Mouse (Mus musculus): ENCODE data around the gene Fgf9. TPM values are rescaled to one million over a fixed set of nuclear protein-coding genes. Genes with fewer than 3 reads are reported as not detected.

Gene Fgf9
- total RNA-seq, 2 experiments from 2014 or later: 1.2 to 1.8 TPM

DNA sequence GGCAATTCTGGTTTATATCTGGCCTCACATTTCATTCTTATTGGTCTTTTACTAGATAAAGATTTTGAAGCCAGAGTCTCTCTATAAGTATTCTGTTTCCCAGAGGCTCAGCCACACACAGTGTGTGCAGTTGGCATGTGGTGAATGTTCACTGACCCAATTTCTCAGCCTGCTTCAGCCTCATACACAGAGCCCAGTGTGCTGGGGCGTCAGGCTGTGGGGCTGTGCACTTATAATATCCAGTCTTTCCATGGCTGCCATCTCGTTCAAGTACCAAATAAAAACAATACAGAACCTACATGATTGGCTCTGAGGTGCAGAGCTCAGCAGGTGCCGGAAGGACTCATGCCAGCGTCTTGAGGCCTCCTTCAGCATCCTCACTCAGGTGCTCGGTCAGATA lies 19.1 kb downstream of the Fgf9 start:
- DNase-seq: no peak

DNA sequence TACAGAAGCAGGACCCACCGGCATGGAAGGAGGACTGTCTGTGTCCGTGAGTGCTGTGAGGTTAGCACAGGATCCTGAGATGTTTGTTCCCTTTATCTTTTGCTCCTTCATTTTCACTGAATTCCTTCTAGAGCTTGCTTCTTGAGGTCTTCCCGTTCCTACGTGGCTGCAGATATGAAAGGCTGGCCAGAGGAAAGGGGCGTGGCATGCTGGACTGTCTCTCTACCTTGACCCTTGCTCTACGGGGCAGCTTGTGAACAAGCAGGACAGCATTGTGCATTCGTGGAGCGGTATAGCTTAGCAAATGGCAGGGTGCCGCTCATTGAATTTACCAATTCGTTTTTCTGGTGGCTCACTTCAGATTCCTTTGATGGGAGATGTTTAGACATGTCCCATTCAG lies 21.0 kb downstream of the Fgf9 start:
- no peak for DNase-seq

DNA sequence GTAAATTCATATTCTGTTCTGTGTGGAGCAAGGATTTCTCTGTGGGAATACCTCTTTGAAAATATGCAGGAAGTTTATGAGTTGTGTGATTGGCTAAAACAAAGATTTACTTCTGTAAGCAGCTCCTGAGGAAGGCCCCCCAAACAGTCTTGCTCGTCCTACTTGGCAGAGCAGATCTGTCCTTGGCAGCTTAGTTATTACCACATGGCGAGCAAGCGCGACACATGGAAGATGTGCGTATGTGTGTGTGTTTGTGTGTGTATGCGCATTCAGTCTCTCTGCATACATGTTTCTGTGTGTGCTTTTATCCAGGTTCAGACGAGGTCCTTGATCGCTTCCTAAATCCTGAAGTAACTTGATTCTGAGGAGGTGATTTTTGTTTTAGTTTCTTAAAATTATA lies 29.3 kb downstream of the Fgf9 start:
- no peak for DNase-seq

DNA sequence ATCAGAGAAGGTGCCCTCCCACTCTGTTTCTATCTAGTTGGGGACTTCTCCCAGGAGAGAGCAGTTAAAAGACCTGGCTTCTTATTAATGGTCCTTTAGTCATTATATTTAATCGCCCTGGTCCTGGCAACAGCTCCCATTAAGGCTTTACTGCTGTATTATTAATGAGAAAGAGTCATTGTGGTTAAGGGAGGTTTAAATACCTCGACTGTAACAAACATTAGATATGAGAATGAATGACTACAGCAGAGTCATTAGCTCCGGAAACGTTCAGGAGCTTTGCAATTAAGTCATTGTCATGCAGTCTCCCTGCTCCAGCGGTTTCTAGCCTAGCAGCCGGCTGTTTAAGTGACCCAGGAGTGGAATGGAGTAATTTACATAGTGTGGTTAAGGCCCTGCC lies 31.0 kb downstream of the Fgf9 start:
- no peak for DNase-seq

DNA sequence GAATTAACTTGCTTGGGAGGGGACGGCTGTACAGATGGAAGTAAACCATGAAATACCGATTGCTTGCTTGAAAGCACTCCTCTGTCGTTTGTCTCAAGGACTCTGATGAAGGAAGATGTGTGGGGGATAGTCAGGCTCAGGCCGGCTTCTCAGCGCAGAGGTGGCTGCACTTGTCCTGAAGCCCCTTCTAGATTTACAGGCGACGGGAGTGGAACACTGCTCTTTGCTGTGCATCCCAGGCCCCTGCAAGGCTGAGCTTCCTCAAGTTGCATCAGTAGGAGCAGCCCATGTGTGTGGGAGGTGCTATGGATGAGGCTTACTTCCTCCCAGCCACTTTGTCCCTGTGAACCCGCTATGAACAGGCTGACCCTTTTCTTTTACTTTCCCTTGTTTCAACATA lies 33.9 kb downstream of the Fgf9 start:
- DNase-seq: no peak

DNA sequence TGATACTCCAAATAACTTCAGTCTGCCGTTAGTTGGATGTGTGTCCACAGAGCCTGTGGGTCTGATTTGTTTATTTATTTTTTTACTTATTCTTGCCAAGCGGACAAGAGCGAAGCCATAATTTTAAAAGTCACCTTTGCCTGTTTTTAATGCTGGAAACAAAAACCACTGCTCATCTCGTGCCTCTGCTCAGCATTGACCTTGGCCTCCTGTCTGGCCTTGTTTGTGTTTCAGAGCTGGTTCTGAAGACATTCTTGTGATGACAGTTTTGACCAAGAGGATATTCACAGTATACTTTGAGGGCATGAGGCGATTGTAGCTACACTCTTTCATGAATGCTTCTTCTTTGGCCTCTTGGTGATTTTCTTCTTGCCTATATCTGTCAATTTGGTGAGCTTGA lies 35.2 kb downstream of the Fgf9 start:
- no peak for DNase-seq

DNA sequence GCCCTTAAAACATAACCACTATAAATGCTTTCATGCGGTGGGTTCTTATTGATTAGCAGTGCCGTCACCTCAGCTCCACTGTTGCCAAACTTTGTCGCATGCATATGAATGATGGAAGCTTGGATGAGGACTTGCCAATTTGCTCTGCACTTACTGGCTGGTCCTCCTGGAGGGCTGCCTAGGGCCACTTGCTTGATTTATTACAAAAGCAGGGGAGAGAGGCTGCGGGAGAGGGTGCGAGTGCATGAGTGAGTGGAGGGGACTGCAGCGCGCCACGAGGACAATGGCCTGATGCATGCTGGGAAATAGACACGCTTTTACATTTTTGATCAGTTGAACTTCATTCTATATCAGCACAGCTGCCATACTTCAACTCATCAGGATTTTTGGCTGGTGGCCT lies 39.3 kb downstream of the Fgf9 start:
- DNase-seq: no peak

DNA sequence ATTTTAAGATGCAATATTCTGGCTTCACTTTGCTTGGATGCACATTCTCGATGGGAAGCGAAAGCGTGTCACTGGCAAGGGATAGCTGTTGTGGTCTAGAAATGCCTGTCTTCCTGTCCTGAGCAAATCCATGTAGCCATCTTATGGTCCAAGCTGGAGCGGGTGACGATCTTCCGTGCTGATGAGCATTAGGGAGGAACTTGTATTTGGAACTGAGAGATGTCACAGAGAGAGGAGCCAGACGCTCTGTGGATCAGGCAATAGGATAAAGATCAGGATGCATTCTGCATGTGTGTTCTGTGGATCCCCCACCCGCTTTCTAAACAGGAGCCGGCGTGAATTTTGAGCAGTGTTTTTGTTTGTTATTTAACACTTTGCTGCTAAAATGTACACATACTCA lies 41.2 kb downstream of the Fgf9 start:
- no peak for DNase-seq

DNA sequence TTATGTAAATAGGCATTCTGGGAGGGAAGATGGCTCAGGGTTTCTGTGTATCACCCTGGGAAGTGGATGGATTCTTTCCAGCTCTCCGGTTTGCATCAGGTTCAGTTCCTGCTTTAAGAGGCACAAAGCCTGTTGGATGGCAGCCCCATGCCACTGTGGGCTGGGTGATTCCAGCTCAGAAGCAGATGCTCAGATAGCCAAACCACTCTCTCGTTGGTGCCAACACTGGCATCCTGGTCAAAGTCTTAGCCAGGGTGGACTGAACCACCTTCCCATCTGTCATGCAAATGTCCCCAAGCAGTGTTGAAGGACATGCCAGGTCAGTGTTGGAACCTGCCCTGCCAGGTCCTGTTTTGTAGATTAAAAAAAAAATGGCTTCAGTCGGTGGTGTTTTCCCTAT lies 42.0 kb downstream of the Fgf9 start:
- DNase-seq: no peak

DNA sequence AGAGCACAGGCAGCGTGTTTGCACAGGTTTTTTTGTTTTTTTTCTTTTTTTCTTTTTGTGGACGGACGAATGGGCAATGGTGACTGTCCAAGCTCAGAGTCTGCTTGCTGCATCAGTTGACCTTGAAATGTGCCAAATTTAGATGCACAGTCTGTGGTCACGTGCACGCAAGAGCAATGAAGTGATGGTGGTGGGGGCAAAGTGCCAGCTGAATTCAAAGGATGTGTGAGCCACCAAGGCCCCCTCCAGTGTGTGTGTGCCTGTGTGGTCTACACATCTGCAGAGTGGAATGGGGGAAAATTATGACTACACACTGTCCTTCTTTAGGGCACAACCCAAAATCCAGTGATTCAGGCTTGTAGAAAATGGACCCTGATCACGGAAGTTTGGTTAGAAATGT lies 42.8 kb downstream of the Fgf9 start:
- no peak for DNase-seq

DNA sequence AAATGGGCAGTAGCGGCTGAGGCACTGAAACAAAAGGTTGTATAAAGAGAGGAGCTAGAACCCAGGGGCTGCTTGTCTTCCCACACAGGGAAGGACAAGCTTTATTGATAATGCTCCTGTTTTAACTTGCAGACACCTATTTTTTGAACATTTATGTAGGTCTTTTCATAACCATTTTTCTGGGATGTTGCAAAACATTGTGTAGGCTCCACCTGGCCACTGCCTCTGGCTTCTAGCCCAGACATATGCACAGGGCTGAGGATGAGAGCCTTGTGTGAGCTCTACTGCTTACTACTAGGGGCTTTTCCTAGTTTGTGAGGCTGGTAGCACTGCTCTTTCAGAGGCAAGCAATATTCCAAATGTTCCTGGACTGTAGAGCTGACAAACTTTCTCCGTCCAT lies 43.8 kb downstream of the Fgf9 start:
- no peak for DNase-seq

DNA sequence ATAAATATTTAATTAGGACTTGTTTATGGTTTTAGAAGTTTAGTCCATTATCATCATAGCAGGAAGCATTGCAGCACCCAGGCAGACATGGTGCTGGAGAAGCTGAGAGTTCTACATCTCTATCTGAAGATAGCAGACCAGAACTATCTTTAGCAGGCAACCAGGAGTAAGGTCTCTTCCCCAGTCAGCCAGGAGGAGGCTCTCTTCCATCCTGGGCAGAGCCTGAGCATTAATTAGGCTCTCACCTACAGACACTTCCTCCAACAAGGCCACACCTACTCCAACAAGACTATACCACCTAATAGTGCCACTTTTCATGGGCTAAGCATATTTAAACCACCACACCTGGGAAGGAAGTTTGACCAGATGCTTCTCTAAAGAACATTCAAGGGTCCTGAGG lies 54.3 kb downstream of the Fgf9 start:
- DNase-seq: no peak

DNA sequence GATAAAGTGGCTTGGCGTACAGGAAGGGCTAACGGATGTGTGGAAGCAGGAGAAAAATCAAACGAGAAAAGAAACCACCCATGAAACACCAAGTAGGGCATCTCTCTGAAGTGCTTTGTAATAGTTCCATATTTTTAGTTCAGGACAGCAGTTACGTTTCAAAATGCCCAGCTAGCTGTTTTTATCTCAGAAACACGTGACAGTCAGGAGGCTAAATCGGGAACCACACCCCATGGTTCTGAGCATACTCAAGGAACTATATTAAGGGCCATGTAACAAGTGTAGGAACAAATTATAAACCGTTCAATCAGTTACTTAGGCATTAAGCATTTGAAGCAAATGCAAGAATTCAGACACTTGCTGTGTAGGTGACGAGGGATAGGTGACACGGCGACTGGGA lies 56.2 kb downstream of the Fgf9 start:
- no peak for DNase-seq

DNA sequence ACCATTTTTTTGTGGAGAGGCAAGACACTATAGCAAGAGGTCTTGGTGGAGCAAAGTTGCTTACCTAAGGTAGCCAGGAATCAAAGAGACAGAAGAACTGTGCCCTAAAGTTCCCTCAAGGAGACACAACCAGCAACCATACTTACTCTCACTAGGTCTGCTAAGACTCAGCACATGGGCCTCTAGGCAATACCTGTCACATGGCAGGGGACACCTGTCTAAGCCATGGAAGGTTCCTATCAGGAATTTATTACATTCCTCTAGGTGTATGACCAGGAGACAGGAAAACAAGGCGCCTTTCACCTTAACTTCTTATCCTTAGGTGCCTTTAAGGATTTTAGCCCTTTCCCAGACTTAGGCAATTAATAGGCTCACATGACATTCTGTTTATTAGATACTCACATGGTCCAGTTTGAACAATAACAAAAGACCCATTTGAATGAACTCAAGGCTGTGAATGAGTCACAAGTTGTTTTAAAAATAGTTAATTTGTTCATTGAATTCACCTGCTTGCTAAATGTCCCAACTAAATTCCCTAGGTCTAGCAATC lies 69.2 kb downstream of the Fgf9 start:
- no peak for DNase-seq

DNA sequence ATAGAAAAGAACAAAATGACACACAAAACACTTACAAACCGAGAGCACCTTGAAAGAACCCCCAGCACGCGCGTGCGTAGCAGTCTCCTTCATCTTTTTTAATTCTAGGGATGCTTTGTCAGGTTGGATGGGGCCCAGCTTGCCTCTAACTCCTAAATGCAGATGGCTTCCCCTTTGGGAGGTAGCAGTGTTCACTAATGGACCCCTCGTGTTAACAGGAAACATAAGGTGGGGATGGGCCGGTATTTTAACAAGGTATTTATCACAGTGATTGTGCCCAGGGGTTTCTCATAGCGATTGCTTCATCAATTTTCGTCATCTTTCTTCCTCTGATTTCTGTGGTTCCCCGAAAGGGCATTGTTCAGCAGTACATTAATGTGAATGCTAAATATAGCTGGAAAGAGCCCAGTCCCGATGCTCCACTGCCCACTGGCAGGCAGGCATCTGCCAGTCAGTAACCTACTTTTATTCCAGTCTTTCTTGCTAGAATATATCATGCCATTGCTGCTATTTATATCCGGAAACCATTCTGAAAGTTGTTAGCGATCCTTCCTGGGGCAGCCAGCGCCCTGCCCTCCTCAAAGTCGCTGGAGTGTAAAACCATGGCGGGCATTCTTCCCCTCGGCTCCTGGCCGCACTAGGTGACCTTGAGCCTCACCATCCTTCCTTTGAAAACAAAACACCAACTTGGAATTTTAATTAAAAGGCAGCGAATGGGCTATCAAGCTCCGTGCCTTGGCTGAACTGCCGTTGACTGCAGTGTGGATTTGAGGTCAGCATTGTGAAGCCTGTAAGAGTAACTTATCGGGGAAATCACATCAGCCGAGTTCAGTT lies 79.5 kb downstream of the Fgf9 start:
- no peak for DNase-seq

DNA sequence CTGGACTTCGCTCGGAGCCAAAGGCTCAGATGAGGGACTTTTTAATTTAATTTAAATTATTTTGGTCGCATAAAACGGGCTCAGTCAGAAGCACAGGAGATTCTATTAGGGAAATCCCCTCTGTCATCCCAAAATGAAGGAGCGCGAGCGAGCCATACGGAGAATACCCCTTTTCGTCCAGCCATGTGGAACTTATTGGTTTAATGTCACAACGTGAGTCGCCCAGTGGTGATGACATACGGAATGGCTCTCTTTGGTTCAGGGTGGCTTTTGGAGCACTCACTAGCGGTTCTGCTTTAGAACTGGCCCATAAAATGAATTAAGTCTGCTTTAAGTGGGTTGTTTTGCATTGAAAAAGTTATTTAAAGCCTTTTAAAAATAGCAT lies 80.1 kb downstream of the Fgf9 start:
- no peak for DNase-seq

DNA sequence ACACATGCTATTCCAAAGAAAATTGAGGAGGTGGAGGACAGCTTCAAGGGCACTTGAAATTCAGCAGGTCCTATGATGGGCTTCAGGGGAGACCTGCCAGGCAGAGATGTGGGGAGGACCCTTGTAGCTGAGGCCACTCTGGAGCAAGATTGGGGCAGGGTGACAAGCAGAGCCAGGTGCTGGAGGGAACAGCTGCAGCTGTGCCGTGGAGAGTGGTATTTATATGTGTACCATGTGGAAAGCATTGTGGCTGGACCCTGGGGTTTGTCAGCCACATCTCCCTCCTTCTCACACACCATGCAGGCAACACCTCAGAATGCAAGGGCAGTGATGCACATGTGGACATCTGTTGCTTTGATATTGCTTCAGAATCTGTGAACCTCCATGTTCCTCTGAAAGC lies 81.8 kb downstream of the Fgf9 start:
- DNase-seq: no peak

DNA sequence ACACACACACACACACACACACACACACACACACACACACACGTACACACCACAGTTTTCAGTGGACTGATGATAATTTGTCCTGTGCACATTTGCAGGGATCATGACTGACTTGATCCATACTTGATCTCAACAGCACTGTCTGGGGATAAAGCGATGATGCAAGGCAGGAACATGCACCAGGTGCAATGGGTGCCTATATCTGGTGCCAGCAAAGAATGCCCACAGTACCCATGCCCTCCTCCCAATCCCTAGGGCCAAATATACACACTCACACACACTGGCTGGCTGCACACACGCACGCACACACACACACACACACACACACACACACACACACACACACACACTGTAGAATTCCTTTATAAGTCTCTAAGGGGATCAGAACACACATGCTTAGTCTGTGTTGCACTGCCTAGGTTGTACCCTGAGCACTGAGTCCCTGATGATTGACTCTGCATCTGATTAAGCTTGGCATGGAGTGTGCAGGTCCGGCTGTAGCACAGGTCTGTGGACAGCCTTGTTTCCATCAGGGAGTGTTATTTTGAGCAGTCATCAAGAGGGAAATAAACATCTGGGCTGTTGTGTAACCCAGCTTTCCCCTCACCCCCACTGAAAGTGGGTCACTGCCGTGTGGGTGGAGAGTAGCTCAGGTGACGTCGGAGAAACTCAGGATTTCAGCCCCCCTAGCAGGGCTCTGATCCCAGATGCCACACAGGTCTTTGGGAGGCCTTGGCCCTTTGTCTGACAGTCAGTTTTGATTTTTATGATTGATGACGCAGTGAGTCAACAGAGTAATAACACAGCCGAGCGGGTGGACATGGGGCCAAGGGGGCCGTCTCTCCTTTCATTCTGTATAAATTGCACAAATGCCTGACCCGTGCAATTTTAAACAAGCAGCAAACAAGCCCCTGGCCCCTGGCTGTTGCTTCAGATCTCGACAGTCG lies 83.4 kb downstream of the Fgf9 start:
- DNase-seq: no peak

DNA sequence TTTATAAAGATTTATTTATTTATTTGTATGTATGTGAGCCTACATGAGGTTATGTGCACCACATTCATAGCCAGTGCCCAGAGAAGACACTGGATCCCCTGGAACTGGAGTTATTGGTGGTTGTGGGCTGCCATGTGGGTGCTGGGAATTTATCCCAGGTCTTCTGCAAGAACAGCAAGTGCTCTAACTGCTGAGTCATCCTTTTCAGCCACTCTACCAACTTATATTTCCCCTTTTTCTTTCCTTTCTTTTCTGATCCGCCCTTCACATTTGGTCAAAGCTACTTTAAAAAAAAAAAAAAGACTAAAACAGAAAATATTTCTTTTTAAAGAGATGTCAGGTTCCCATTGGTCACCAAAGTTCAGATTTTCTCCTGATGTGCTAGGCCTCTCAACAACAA lies 90.3 kb downstream of the Fgf9 start:
- no peak for DNase-seq
